Mouse (Mus musculus): ENCODE results near the gene Cdh4. TPM values are rescaled to one million over a fixed set of nuclear protein-coding genes. Genes with fewer than 3 reads are reported as not detected.

Cdh4 gene
- total RNA-seq, 1 experiment from 2014 or later: 5.3 TPM

DNA sequence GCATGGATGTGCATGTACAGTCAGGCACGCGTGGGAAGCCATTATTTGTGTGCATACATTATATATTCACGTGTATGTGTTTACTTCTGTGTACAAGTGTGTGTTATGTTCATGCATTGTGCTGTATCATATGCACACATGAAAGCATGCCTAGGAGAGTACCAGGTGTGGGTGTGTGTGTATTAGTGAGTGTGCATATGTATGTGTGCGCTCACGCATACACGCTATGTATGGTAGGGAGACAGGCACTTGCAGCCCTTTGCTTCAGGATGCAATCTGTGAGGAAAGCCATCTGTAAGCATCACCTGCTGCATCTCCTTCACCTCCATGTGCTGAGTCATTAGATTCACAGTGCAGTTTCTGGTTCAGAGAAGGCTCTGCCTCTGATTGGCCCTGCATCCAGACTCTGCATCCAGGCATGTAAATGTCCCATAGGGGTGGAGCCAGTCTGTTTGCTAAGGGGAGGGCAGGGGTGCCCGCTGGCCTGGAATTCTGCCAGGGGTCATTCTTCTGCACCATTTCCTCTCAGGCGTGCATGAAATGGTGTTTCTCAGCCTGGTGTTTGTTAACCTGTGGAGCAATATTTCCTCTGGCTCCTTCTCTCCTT, 25.7 kb downstream of the Cdh4 start:
- DNase-seq: no peak

DNA sequence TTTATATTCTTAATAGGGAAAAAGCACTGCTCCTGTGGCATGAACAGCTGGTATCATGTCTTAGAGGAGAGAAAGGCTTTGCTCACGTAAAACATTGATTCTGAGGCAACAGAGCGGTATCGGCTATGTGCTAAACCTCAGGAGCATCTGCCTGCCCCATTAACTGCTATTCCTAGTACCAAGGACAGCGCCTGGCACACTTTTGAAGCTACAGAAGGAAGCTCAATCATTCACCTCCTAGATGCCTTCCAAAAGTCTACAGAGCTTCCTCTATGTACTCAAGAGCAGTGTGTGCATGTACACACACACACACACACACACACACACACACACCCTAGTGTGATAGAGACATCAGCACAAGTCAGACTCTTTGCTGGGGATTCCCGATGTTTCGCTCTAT, 34.4 kb downstream of the Cdh4 start:
- no peak for DNase-seq

DNA sequence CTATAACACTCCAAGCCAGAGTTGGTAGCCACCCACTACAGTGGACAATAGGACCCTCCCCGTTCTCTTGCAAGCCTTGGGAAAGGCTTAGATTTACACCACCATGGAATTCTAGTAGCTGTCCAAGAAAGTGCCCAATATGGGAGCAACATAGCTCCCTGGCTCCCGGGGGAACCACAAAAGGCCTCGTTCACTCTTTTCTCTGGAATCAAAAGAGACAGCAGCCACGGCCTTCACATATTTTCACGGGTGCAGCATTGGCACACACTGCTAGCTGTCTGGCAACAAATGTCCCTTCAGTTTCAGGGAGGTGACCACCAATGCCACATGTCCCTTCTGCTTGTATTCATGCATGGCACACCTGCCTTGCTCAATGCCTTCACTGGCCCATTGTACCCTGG, 38.6 kb downstream of the Cdh4 start:
- DNase-seq: no peak

DNA sequence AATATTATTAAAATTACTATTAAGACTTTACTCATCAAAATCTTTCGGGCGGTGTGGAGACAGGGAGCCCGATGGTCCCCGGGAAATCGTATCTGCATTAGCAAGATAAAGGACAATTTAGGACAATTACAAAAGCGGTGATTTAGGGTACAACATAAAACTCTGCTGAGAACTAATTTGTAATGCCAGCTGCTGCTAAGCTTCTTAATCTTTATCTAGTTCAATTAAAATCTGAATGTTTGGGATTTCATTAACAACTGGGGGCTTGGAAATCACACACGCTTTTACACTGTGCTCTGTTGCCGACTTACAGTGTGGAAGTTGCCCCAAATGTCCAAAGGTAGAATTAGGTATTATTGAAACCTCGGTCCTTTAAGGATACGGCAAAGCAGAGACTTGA, 39.1 kb downstream of the Cdh4 start:
- DNase-seq: no peak

DNA sequence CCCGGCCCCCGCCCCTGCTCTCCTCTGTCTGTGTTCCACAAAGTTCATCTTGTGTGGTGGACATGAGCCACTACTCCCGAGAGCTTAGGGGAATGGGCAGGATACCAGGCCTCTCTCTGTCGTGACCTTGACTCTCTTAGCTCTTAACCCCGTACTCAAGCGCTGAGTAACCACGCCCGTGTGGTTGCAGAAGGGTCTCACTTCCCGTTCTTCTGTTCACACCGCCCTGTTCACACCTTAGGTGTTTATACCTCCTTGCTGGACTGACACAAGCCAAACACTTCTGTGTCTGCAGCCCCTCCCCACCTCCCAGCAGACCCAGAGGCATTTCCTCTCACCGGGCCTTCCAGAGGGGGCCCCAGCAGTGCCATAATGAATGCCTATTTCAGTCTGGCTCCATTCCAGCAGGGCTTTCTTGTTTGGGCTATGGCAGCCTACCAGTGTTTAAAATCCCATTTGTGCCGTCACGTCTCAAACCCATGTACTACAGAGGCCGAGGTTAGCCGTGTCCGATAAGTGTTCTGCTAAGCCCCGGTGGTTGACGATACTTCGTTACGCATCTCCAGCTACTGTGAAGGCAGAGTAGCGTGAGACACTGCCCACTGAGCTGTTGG, 46.4 kb downstream of the Cdh4 start:
- no peak for DNase-seq

DNA sequence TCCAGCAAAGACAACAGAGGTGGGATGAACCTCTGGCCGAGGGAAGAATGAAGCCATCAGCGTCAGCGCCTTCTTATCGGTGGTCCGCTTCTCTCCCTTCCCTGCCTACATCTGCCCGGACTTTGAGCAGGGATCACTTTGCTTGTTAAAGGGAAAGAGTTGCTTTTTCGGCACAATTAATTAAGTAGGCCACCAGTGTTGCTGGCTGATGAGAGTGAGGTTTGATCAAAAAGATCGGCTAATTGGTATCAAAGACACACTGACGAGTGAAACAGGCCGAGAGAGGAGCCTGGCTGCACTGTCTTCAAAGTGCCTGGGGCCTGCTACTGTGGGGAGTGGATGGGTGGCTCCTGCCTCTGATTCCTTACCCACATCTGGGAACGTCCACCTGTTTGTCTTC, 49.7 kb downstream of the Cdh4 start:
- no peak for DNase-seq

DNA sequence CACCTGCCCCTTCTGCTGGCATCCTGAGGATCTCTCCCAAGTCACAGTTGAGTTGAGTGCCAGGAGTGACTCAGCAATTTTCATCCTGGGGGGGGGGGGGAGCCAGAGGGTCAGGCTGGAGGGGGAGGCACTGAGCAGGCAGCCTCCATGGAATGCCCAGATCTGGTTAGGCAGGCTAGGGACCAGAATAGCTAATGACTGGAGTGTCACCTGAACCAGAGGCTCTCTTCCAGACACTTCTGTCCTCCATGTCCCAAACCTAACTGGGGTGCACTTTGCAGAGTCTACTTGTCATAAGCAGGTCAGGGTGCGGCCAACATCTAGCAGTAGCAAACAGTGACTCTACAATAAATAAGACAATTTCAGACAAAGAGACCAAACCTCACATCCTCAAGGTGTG, 52.0 kb downstream of the Cdh4 start:
- DNase-seq: no peak

DNA sequence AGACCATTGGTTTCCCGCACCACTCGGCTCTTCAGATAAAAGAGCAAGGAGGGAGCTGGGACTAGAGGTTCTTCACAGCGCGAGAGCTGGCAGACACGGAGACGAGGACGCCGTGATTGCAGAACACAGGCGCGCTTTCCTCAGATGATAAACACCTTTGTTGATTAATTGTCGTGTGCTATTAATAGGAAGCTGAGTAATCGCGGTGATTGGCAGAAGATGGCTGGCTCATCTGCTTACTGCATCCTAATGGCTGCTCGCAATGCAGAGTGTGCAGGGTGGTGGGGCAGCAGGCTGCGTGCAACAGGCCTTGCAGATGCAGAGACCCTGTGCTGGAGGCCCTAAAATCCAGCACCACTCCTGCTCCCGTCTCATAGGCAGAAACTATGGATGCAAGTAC, 68.2 kb downstream of the Cdh4 start:
- no peak for DNase-seq

DNA sequence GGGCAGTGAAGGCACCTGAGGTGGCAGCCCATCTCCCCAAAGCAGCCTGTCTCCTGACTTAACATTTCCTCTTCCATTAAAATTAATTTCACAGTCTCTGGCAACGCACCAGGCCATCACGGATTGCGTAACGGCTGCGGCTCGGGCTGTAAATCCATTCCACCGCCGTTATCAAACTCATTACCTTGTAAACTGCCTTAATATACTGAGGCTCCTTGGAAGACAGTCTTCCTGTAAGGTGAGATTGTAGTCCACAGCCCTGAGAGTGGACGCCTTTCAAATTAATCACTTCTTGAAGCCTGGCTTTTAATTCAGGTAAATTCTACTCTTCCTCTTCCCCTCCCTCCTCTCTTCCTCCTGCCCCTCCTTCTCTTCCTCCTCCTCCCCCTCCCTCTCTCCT, 74.3 kb downstream of the Cdh4 start:
- peak; percentile 16 for DNase-seq

DNA sequence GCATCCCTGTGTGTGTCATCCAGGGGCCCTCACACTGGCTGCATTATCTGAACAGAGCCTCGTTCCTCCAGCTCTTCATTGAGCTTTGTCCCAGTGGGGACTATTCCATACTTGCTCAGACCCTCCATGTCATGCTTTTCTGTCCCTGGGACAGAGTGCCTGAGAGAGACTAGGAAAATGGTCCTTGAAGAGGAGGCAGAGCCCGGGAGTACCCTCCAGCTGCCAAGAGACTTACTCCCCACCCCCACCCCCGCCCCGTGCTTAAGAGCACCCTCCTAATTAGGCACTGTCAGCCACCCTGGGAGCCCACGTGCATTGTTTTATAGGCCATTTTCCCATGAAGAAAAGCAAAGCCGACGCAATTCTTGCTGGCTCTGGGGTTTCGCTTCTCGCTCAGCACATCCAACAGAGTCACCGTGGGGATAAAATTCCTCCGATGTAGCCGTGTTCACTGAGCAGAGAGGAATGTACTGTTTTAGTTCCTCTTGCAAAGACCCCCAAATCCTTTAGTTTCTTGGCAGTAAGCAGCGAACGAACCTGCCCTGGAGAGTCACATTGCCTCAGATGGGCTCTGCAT, 76.3 kb downstream of the Cdh4 start:
- DNase-seq: no peak

DNA sequence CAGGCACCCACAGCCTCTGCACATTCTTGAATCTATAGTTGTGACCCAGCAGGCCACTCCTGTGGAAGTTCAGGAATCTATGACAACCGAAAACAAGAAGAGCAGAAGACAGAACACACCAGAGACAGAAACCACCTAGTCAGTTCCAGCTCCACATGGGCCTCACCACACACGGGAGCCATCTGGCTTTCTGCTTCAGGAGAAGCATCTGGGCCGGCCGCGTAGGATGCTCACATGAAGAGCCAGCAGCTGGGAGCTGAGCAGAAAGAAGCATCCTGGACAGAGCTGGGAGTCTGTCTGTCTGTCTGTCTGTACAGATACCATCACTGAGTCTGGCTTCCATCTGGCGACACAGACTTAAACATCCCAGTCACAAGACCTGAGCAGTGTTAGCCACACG, 76.9 kb downstream of the Cdh4 start:
- no peak for DNase-seq

DNA sequence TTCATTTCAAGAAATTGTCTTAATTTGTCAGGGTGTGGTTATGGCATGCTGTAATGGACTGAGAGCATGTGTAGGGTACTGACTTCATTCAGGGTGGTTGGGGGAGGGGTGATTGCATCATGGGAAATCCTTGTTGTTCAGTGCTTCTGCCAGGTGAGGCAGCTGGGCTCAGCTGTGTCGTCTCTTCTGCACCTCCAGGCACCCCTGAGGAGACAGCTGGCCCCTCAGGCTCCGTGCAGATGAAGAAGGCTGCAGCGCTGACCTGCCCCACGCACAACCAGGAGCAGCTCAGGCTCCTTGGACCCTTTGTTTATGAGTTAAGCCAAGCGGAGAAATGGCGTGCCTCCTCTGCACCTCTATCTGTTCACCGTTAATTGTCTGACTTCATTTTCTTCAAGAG, 77.7 kb downstream of the Cdh4 start:
- DNase-seq: no peak

DNA sequence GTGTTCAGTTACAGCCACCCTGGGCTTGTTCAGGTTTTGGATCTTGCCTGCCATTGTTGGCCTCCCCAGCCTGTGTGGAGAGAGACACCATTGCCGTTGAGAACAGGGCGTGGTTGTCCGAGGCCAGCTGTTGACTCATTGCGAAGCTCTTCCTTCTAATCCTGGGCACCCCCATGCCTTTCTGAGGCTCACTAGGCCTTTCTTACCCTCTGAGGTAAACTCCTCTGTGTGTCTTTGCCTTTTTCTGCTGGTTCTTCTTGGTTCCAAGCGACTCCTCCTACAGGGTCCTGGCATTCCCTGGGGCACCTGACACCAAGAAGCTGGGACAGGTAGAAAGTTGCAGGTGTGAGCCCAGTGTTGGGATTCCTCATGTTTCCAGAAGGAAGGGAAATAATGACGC, 78.7 kb downstream of the Cdh4 start:
- DNase-seq: no peak

DNA sequence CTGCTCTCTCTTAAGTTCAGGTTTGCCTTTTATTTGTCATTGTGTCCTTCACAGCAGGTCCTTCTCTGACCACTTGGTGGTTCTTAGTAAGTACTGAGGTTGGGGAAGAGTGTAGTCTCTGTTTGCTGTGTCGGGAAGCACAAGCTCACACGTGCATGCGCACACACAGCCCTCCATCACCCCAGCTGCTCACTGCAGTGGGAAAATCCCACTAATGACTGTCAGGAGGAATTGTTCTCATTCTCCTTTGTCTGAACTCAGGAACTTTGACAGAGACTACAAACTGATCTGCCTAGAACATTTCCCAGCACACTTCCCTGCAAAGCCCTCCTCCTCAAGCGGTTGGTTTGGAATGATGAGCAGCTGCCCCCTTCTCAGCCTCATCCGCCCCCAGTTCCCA, 79.2 kb downstream of the Cdh4 start:
- no peak for DNase-seq

DNA sequence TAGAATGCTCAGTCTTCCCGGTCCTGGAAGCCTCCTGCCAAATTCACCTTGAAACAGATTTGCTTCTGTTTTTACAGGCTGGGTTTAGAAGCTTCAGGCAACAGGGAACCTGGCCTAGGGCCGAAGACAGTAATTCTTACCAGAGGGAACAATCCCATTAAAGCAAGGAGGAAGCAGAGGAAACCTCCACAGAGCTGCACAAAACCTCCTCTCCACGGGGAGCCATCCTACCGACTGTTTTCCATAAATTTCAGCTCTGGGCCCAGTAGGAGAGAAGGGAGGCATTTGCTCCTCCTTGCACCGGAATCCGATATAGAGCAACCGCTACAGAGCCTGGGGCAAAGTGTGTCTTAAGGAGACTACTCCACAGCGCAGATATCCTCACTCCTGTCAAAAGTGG, 79.9 kb downstream of the Cdh4 start:
- no peak for DNase-seq

DNA sequence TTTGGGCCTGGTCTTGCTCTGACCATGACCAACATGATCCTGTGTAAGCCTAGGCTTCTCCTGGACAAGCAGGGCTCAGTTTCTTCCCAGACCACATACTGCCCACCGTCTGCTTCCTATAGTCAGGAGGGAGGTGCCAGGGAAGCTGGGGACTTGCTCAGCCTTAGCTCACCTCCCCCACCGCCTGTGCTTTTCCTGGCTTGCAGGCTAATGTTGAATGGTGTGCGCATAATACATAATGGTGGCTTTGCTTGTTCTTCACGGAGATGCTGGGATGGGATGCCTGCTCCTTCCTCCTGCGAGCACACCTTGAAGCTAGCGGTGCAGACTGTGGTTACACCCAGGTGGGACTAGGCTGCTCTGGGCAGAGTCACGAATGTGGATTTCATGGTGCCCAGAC, 84.7 kb downstream of the Cdh4 start:
- DNase-seq: no peak

DNA sequence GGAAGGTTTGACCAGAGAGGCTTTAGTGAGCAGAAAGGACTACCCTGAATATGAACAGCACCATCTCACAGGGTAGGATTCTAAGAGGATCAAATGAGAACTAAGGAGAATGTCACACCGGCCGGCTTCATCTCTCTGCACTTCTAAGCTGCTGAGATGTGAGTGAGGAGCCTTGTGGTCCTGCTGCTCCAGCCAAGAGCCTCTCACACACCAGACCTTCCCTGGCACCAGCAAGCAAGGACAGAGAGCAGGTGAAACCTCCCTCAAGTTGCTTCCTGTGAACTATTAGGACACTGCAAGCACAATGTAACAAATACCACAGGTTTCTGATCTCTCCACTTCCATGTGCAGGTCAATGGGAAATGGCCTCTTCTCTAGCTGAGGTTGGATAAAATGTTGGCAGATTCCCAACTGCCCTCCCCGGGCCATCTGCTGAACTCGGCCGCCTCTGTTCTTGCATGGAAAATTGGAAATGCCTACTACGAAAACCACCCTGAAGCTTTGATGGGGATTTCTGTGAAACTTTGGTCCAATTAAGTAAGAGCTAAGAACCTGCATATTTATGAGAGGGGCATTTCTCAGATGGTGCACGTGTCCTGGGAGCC, 88.3 kb downstream of the Cdh4 start:
- no peak for DNase-seq

DNA sequence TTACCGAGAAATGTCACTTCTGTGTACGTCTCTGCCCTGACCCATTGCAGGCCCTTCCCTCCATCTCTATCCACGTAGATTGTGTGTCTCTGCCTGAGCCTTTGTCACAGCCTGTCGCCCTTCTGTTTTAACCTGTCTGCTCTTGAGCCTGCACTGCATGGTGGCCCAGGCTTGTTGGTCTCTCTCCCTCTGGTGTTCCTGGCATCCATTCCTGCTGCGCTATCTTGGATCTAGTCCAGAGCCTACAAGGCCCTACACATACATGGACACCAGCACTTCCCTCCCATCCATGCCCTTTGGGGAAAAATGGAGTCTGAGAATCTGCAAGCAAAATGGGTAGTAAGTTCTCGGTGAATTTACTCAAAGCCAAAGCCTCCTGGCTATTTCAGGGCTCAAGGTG, 91.0 kb downstream of the Cdh4 start:
- no peak for DNase-seq

DNA sequence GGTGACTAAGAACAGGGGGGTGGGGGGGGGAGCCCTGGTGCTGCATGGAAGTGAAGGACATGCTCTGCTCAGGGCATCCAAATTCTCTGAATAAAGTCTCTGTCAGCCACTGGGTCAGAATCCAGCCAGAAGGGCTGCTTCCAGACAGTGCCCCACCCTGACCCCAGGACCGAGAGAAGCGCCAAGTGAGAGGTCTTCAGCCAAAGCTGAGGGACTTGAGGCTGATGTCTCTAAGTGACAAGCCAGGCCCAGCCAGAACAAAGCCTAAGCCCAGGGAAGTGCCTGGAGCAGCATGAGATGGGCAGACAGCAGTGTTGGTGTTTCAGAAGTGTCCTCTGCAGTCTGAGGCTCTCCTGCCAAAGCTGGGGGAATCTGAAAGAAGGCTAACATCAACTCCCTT, 91.7 kb downstream of the Cdh4 start:
- no peak for DNase-seq

DNA sequence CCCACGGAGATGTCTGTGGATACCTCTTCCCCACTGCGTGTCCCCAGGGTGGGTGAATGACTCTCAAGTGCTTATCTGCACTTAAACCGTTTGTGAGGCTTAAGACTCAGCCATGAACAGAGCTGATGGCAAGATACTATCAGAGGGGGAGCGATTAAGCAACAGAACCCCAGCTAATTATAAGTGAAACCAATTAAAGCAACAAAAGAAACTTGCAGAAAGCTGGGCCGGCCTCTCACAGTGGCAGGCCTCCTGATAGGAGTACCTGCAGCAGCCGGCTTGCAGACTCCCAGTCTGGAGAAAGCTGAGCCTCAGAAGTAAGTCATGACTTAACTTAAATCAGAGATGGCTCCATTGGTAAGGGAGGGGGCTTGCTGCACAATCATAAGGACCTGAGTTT, 93.0 kb downstream of the Cdh4 start:
- DNase-seq: no peak

DNA sequence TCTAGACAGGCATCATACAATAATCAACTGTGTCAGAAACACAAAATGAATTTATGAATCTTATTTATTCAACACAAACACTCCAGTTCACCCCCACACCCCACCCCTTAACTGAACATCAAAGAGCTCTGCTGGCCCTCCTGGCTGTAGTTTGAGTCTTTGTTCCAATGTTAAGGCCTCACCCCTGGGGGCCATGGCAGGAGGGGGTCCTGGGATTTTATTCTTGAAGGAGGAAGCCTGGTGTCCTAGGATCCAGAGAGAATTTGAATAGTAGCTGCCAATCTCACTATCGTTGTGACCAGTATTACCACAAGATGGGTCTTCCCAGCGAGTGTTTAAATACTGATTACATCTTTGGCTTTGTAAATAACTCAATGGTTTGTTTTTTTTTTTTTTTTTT, 94.5 kb downstream of the Cdh4 start:
- no peak for DNase-seq

DNA sequence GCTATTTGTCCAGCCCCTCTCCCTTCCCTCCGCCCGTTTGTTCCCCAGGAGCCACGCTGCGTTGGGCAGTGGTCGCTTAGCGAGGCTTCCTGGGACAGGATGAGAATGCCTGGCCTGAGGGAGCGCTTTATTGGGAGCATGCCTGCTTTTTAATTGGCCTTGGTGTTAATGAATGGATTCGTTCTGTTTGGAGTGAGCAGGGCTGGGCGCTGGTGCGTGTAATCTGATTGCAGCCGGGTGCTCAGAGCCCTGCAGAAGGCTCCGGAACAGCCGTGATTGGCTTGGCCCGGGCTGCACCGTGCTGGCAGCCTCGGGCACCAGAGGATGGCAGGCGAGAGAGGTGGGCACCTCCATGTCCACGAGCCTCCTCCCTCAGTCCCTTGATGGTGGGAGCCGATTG, 95.2 kb downstream of the Cdh4 start:
- DNase-seq: peak; percentile 26

DNA sequence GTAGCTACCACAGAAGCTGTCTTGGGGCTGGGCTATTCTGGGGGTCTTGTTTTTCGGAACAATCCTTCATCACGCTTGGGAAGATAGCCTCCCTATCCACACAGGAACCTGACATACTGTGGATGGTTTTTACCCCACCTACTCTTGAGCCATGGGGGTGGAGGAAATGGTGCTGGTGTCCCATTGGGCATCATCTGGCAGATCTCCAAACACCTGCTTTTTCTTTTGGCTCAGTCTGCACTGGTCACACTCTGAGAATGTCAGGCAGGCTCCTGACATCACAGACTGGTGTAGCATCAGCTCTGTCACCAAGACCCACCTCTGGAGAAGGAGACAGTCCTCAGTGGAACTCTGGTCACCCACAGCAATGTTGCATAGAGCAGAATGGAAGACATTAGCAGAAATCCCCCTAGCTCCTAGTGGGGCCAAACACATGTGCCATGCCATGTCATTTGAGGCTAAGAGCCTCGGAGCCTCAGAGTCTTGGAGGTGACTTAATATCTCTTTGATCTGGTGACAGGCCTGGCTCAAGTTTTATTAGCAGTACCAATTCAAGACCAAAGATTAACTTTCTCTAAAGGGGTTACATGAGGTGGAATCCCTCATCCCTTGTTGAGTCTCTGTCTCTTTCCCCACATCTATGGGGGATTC, 95.7 kb downstream of the Cdh4 start:
- no peak for DNase-seq

DNA sequence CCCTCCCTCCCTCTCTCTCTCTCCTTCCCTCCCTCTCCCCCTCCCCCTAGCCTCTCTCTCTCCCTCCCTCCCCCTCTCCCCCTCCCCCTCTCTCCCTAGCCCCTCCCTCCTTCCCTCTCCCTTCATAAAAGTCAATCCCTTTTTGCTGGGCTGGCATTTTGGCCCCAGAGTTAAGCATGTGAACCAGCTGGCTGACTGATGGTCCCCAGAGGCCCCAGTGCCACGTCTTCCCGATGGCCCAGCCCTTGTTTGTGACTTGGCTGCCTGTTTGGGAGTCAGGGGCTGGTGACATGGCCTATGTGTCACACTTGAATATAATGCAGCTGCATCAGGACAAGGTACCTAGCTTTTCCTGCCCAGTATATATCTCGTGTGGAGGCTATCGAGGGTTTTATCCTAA, 96.3 kb downstream of the Cdh4 start:
- DNase-seq: no peak
